Mouse (Mus musculus) lung, postnatal 10 days (tissue): ENCODE measurements at regions not wholly inside any gene's neighbourhood (a gene's known extent, or its start where the extent isn't known, plus 50 kb on each side); places are given as distances from the start of the nearest gene placed in this dataset.

ENCODE experiments used
- DNase-seq: peaks from one replicate; pipeline ENCODE4 v3.0.0; 2021

- DNase-seq, result peak; percentile 85
Observed at GRCm38 (mm10) chr12:109958357-109959085, 320.3 kb upstream of the Dio3 start.

GRCm38 (mm10) chr12:109966776-109967175 lies 312.1 kb upstream of the Dio3 start:
- no peak for DNase-seq

DNA sequence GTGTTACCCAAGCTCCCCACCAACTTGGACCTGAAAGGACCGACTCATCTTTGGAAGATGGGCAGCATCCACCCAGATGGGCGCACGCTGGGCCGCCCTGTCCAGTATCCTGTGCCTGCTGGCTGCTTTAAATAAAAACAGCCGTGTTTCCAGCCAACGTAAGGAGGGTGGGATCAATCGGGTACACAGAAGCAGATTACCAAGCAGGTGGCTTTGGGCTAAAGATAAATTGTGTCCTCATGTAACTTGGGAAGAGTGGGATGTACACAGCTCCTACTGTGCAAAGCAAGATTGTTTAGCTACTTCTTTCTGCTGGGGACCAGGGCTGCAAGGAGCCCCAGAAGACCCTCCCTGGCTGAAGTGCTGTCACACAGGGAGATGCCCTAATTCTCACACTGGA lies 310.6 kb upstream of the Dio3 start:
- no peak for DNase-seq

DNA sequence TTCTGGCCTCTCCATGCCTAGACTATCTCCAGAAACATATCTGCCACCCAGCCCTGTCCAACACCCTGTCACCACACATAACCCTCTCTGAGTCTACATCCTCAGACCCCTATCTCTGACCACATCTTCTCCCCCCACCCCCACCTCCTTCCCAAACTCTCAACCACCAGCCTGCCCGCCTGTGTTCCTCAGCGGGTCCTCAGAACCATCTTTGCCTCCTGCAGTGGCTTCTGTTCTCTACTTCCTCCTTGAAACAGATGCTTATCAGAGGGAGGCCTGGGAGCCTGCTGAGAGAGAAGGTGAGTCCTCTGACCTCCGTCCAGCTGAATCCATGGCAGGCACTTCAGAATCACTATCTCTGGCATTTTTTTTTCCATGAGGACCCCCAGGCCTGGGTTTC lies 307.4 kb upstream of the Dio3 start:
- no peak for DNase-seq

DNA sequence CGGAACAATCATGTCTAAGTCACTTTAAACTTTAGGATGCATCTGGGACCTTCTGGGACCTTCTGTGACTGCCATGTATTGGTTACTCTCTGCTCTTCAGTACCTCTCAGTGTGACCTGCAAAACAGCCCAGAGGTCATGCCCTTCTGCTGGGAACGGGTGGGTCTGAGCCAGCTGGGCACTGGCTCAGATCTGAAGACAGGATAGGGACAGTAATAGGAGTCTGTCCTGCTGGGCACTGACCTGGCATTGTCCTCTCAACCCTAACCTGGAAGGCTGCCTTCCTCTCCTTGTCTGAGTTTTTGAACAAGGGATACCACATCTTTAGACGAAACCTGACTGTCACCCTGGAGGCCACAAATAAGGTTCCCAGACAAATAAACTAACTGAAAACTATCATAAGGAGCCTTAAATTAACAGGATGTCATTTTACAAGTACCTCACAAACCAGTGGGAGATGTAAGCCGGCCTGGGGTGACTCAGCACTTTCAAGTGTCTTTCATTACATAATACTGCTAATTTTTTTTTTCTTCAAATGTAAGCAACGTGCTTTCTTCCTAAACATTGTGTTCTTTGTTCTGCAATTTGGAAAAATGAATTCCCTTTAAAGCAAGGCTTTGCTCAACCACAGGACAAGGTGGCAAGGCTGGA lies 306.4 kb upstream of the Dio3 start:
- no peak for DNase-seq

- no peak for DNase-seq
Observed at GRCm38 (mm10) chr12:109973598-109973997, 305.3 kb upstream of the Dio3 start.

GRCm38 (mm10) chr12:109975176-109975972 lies 303.5 kb upstream of the Dio3 start:
- DNase-seq, result no peak

- DNase-seq, result no peak
Observed at GRCm38 (mm10) chr12:109984651-109985050, 294.2 kb upstream of the Dio3 start.

DNA sequence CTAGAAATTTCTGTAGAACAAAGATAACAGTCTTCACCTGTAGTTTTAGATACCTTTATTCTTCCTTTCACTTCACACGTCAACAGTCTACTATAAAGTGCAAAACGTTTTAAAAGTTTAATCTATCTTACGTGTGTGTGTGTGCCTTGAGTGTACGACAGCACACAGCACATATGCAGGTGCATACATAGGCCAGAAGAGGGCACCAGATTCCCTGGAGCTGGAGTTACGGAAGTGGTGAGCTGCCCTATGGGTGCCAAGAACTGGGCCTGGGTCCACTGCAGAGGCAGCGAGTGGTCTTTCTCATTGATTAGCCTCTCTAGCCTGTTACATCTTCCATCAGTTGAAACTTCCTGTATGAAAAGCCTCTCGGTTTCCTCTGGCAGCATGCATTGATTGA lies 285.5 kb upstream of the Dio3 start:
- no peak for DNase-seq

- no peak for DNase-seq
Observed at GRCm38 (mm10) chr12:110002717-110003116, 276.2 kb upstream of the Dio3 start.

DNA sequence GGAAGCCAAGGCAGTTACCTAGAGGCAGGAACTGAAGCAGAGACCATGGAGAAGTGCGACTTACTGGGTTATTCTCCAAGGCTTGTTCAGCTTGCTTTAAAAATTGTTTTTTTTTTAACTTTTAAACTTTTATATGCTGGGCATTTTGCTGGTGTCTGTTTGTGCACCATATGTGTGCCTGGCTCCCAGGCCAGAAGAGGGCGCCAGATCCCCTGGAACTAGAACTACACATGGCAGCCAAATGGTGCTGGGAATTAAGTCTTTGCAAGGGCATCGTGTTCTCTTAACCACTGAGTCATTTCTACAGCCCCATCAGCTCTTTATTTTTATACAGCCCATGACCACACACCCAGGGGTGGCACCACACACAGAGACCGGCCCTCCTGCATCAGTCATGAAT lies 269.7 kb upstream of the Dio3 start:
- DNase-seq, result no peak

GRCm38 (mm10) chr12:110020541-110021470 lies 258.1 kb upstream of the Dio3 start:
- DNase-seq, result peak; percentile 71

DNA sequence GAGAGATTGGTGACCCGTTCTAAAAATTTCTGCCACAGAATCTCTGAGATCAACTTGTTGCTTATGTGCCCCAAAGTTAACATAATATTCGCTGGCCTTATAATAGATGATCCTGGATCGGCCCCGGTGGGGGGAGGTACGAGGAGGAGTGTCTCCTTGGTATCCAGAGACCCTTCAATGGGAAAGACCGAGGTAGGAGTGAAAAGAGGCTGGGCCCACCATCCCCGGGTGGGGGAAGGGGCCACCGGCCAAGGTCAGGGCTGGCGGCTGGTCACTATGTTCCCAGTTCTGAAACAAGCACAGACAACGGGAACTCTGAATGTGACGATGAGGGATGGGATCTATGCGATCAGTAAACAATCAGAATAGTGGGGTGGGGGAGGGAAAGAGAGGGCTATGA lies 257.2 kb upstream of the Dio3 start:
- DNase-seq, result no peak

- DNase-seq, result peak; percentile 22
Observed at GRCm38 (mm10) chr12:110022631-110023030, 256.2 kb upstream of the Dio3 start.

GRCm38 (mm10) chr12:110023192-110024101 lies 255.4 kb upstream of the Dio3 start:
- DNase-seq, result no peak

DNA sequence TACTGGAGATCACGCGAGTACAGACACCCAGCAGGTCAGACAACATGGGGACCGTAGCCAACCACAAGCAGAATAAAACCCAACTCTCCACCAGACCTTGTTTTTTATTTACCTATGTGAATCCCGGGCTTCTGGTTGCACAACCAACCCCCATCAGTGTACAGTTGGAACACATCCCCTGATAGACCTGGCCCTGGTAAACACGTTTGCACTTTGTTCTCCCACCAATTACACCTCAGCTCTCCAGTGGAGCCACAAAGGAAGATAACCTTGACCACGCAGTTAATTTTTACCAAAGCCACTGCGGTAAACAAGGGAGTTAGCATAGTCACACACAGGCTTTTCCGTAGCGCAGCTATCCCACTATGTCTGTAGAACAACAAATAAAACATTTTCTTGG lies 254.6 kb upstream of the Dio3 start:
- no peak for DNase-seq

DNA sequence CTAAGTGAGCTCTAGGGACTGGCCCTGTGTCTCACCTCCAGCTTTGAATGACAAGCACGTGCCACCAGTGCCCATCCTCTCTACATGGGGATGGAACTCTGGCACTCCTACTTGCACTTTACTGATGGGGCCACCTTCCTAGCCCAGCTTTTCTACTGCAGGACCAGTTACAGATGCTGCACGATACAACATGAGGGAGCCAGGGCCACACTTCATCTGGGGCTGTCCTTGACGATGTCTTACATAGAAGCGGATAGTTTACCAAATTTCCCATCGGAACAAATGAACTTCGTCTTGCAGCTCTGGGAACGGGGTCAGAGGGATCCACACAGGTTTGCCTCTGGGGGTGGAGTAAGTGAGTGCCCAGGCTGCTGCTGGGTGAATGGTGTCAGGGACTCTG lies 253.7 kb upstream of the Dio3 start:
- DNase-seq, result no peak

- DNase-seq, result no peak
Observed at GRCm38 (mm10) chr12:110026033-110026750, 252.7 kb upstream of the Dio3 start.

- DNase-seq, result no peak
Observed at GRCm38 (mm10) chr12:110027345-110027744, 251.5 kb upstream of the Dio3 start.

GRCm38 (mm10) chr12:110027976-110028375 lies 250.9 kb upstream of the Dio3 start:
- no peak for DNase-seq

DNA sequence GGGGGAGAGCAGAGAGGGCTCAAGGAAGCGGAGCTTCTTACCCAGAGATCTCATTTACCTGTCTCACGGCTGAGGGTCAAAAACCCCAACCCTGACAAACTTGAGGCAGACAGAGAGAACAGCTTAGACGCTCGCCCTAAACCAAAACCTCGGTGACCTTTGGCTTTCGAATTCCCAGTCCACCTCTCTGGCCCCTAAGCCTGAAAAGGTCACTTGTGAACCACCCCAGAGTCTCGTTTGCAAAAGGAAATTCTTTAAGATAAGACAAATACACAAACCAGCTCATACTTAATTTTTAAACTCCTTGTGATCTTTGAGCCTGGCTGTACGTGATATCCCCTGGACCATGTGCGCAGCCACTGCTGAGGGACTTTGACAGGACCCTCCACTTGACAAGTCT lies 250.2 kb upstream of the Dio3 start:
- DNase-seq, result no peak
